Mouse (Mus musculus) heart, adult 2 months (tissue): ENCODE data around the gene Gm20388.

Source experiments
- CTCF ChIP-seq: fragments of 200-600 bp; IDR thresholded peaks from 2 replicates; pipeline ENCODE4 v1.8.1; 2022; ENCODE audit warnings: antibody characterized with exemption, mild to moderate bottlenecking, moderate library complexity
- EP300 ChIP-seq: fragments of 200-500 bp; IDR thresholded peaks from 2 replicates; pipeline ENCODE4 v1.6.1; 2011; ENCODE audit warnings: low read depth, low read length, control low read depth; ENCODE audit not compliant: insufficient read depth
- POLR2A ChIP-seq: fragments of 200-500 bp; IDR thresholded peaks from 2 replicates; pipeline ENCODE4 v1.6.1; 2011; ENCODE audit warnings: mild to moderate bottlenecking, low read depth, low read length, control low read depth; ENCODE audit not compliant: insufficient read depth

DNA sequence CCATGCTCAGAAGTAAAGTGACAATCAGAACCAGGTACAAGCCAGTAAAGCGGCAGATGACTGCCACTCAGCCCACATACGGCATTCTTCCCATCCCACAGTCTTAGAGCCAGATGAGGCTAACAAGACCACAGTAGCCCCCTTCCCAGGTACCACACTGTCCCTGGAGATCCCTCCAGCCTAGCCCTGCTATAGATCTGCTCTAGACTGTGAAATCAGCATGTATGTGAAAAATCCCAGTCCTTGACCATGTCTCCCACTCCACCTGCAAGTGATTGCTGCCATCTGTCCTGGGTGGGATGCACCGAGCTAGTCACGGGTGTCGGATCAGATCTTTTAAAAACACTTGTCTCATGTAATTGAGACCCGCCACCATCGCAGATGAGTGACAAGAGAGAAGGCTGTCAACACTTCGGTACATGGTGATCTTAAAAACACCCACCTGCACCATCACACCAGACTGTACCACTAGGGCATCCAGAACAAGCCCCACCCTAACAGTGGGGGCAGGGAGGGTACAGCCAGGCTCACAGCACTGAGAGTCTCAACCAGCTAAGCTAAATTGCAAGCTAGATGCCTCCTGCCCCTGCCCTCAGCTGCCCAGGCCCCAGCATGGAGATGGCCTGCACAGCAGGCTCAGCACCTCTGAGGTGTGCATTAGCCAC lies 669.8 kb downstream of the Gm20388 start:
- TF ChIP-seq POLR2A (no peak), EP300 (no peak), CTCF (no peak)
